8 mouse cellular contexts compared by ENCODE assay signal in genomic region chr17:34952378-34953040, GRCm38 (mm10). TPM values are rescaled to one million over a fixed set of nuclear protein-coding genes. Genes with fewer than 3 reads are reported as not detected.
DNase-seq lines count a peak whose midpoint lies in the region; ATAC-seq and TF ChIP-seq lines count a peak whose summit lies in the region.

No protein-coding gene starts in this region.

- H3K9ac ChIP-seq in intestine, postnatal 0 days (ENCODE audit: low read depth, low read length): peak overlapping the region; percentile 79
- H3K9ac ChIP-seq in limb, embryonic 11.5 days (ENCODE audit: low read length): peak overlapping the region; percentile 98
- H3K9ac ChIP-seq in midbrain, embryonic 12.5 days (replicated peaks): peak overlapping the region; percentile 97

- peak overlapping the region; percentile 82 for H3K4me3 ChIP-seq in embryonic facial prominence, embryonic 10.5 days
- H3K4me3 ChIP-seq in intestine, postnatal 0 days (ENCODE audit: low read depth, low read length): peak overlapping the region; percentile 84
- H3K4me3 ChIP-seq in limb, embryonic 11.5 days (ENCODE audit: low read depth, low read length): peak overlapping the region; percentile 88
- peak overlapping the region; percentile 80 for H3K4me3 ChIP-seq in midbrain, embryonic 12.5 days

- peak; percentile 63 for DNase-seq in right cerebral cortex, adult 18-20 months
- no peak for DNase-seq in right cerebral cortex, postnatal 25 days
- peak; percentile 87 for DNase-seq in embryonic facial prominence, embryonic 10.5 days (ENCODE audit: low spot score)
- peak; percentile 99 for DNase-seq in heart, adult 11 months
- peak; percentile 92 for DNase-seq in limb, embryonic 11.5 days (ENCODE audit: low spot score)
- DNase-seq in spleen, adult 12 weeks (ENCODE audit: low spot score): peak; percentile 76

- peak overlapping the region; percentile 98 for H3K27ac ChIP-seq in embryonic facial prominence, embryonic 10.5 days (replicated peaks)
- H3K27ac ChIP-seq in intestine, postnatal 0 days (ENCODE audit: low read depth, low read length): peak overlapping the region; percentile 88
- peak overlapping the region; percentile 87 for H3K27ac ChIP-seq in limb, embryonic 11.5 days (replicated peaks; ENCODE audit: low read depth, low read length)
- H3K27ac ChIP-seq in midbrain, embryonic 12.5 days (replicated peaks): peak overlapping the region; percentile 88

- peak; percentile 48 for ATAC-seq in intestine, postnatal 0 days
- ATAC-seq in limb, embryonic 11.5 days (ENCODE audit: insufficient number of reproducible peaks, low FRiP score, low TSS enrichment, low read depth): peak; percentile 80
- ATAC-seq in midbrain, embryonic 12.5 days (ENCODE audit: low FRiP score, low read depth): peak; percentile 85

- H3K9me3 ChIP-seq in embryonic facial prominence, embryonic 10.5 days: no peaks in the 10 kb centered on the region
- H3K9me3 ChIP-seq in intestine, postnatal 0 days (ENCODE audit: control insufficient read depth): no peaks in the 10 kb centered on the region
- H3K9me3 ChIP-seq in limb, embryonic 11.5 days (ENCODE audit: control insufficient read depth, low read length): no peaks in the 10 kb centered on the region
- no peaks in the 10 kb centered on the region for H3K9me3 ChIP-seq in midbrain, embryonic 12.5 days

- peaks cover 32% of the 10 kb centered on the region for H3K27me3 ChIP-seq in embryonic facial prominence, embryonic 10.5 days (replicated peaks; ENCODE audit: low read depth, poor library complexity, severe bottlenecking)
- H3K27me3 ChIP-seq in intestine, postnatal 0 days (replicated peaks; ENCODE audit: control insufficient read depth, insufficient read depth, low read length): no peaks in the 10 kb centered on the region
- peaks cover 5% of the 10 kb centered on the region; the same call in 1 of the 2 replicates for H3K27me3 ChIP-seq in limb, embryonic 11.5 days (ENCODE audit: control insufficient read depth, insufficient read depth, low read length)
- peaks cover 26% of the 10 kb centered on the region for H3K27me3 ChIP-seq in midbrain, embryonic 12.5 days

- under 1% methylated on average over 23 of the region's 23 CpGs for WGBS in embryonic facial prominence, embryonic 10.5 days
- WGBS in intestine, postnatal 0 days: under 1% methylated on average over 23 of the region's 23 CpGs
- under 1% methylated on average over 23 of the region's 23 CpGs for WGBS in limb, embryonic 11.5 days
- under 1% methylated on average over 23 of the region's 23 CpGs for WGBS in midbrain, embryonic 12.5 days

- peak; percentile 78 for TF ChIP-seq CTCF in intestine, postnatal 0 days (IDR thresholded peaks at IDR 0.05; ENCODE audit: low read depth)

- peaks cover 26% of the 10 kb centered on the region for H3K36me3 ChIP-seq in embryonic facial prominence, embryonic 10.5 days (replicated peaks)
- 0 out of 2 replicates have a peak, but pooled peaks cover 6% of the 10 kb centered on the region for H3K36me3 ChIP-seq in intestine, postnatal 0 days (ENCODE audit: control insufficient read depth, insufficient read depth)
- H3K36me3 ChIP-seq in limb, embryonic 11.5 days (ENCODE audit: control insufficient read depth, insufficient read depth, low read length): peaks cover 14% of the 10 kb centered on the region; the same call in 1 of the 2 replicates
- H3K36me3 ChIP-seq in midbrain, embryonic 12.5 days: peaks cover 18% of the 10 kb centered on the region

- peaks cover 12% of the 10 kb centered on the region for H3K4me1 ChIP-seq in embryonic facial prominence, embryonic 10.5 days
- H3K4me1 ChIP-seq in intestine, postnatal 0 days (replicated peaks; ENCODE audit: control insufficient read depth, insufficient read depth, low read length): no peaks in the 10 kb centered on the region; the same call in 1 of the 2 replicates
- no peaks in the 10 kb centered on the region for H3K4me1 ChIP-seq in limb, embryonic 11.5 days (ENCODE audit: control insufficient read depth, insufficient read depth, low read length)
- H3K4me1 ChIP-seq in midbrain, embryonic 12.5 days: peaks cover 10% of the 10 kb centered on the region

- peak overlapping the region; percentile 75 for H3K4me2 ChIP-seq in intestine, postnatal 0 days (replicated peaks; ENCODE audit: low read depth)
- H3K4me2 ChIP-seq in limb, embryonic 11.5 days (ENCODE audit: low read depth, severe bottlenecking): peak overlapping the region; percentile 87
- H3K4me2 ChIP-seq in midbrain, embryonic 12.5 days (replicated peaks): peak overlapping the region; percentile 70

RNA-seq across cellular contexts. Expression of gene Hspa1b, which starts 6.5 kb away (rescaled TPM):
- polyA plus RNA-seq in embryonic facial prominence, embryonic 10.5 days (2016; fragmentation: Nextera tagmentation; extraction: Ambion mirVana): 0.13 and 0.15 TPM in 2 replicates
- polyA plus RNA-seq in intestine, postnatal 0 days (2015; fragmentation: Nextera tagmentation; extraction: Ambion mirVana): 0.64 and 1.1 TPM in 2 replicates
- 0.43 and 0.44 TPM in 2 replicates for polyA plus RNA-seq in limb, embryonic 11.5 days (2014; fragmentation: Nextera tagmentation; extraction: Ambion mirVana)
- polyA plus RNA-seq in midbrain, embryonic 12.5 days (2016; fragmentation: Nextera tagmentation; extraction: Ambion mirVana): 0.22 TPM in 1 of 2 replicates, not detected in the other

RNA-seq across cellular contexts. Expression of gene Gm20481, which starts 17.2 kb away (rescaled TPM):
- not detected in 2 replicates for polyA plus RNA-seq in embryonic facial prominence, embryonic 10.5 days (2016; fragmentation: Nextera tagmentation; extraction: Ambion mirVana)
- 0.43 TPM in 1 of 2 replicates, not detected in the other for polyA plus RNA-seq in intestine, postnatal 0 days (2015; fragmentation: Nextera tagmentation; extraction: Ambion mirVana)
- 0.36 and 0.43 TPM in 2 replicates for polyA plus RNA-seq in limb, embryonic 11.5 days (2014; fragmentation: Nextera tagmentation; extraction: Ambion mirVana)
- not detected in 2 replicates for polyA plus RNA-seq in midbrain, embryonic 12.5 days (2016; fragmentation: Nextera tagmentation; extraction: Ambion mirVana)

RNA-seq across cellular contexts. Expression of gene Hspa1a, which starts 19.4 kb away (rescaled TPM):
- 1.3 and 1.9 TPM in 2 replicates for polyA plus RNA-seq in embryonic facial prominence, embryonic 10.5 days (2016; fragmentation: Nextera tagmentation; extraction: Ambion mirVana)
- 6.4 and 6.5 TPM in 2 replicates for polyA plus RNA-seq in intestine, postnatal 0 days (2015; fragmentation: Nextera tagmentation; extraction: Ambion mirVana)
- 0.75 and 4.0 TPM in 2 replicates for polyA plus RNA-seq in limb, embryonic 11.5 days (2014; fragmentation: Nextera tagmentation; extraction: Ambion mirVana)
- 2.3 and 2.8 TPM in 2 replicates for polyA plus RNA-seq in midbrain, embryonic 12.5 days (2016; fragmentation: Nextera tagmentation; extraction: Ambion mirVana)

RNA-seq across cellular contexts. Expression of gene Hspa1l, which starts 20.0 kb away (rescaled TPM):
- 1.1 TPM in 2 replicates for polyA plus RNA-seq in embryonic facial prominence, embryonic 10.5 days (2016; fragmentation: Nextera tagmentation; extraction: Ambion mirVana)
- 0.22 and 0.25 TPM in 2 replicates for polyA plus RNA-seq in intestine, postnatal 0 days (2015; fragmentation: Nextera tagmentation; extraction: Ambion mirVana)
- polyA plus RNA-seq in limb, embryonic 11.5 days (2014; fragmentation: Nextera tagmentation; extraction: Ambion mirVana): 1.5 and 1.6 TPM in 2 replicates
- polyA plus RNA-seq in midbrain, embryonic 12.5 days (2016; fragmentation: Nextera tagmentation; extraction: Ambion mirVana): 1.1 and 1.7 TPM in 2 replicates

RNA-seq across cellular contexts. Expression of gene Neu1, which starts 21.5 kb away (rescaled TPM):
- polyA plus RNA-seq in embryonic facial prominence, embryonic 10.5 days (2016; fragmentation: Nextera tagmentation; extraction: Ambion mirVana): 14.0 and 19.3 TPM in 2 replicates
- 522 and 580 TPM in 2 replicates for polyA plus RNA-seq in intestine, postnatal 0 days (2015; fragmentation: Nextera tagmentation; extraction: Ambion mirVana)
- 10.3 and 12.8 TPM in 2 replicates for polyA plus RNA-seq in limb, embryonic 11.5 days (2014; fragmentation: Nextera tagmentation; extraction: Ambion mirVana)
- 20.4 and 20.7 TPM in 2 replicates for polyA plus RNA-seq in midbrain, embryonic 12.5 days (2016; fragmentation: Nextera tagmentation; extraction: Ambion mirVana)
